Mouse (Mus musculus): Measurements from ENCODE around the gene H2-M10.6. TPM values are rescaled to one million over a fixed set of nuclear protein-coding genes. Genes with fewer than 3 reads are reported as not detected.

The H2-M10.6 gene
- polyA plus RNA-seq, 1 experiment from 2014 or later = not detected

Other genes starting within 250 kb of the H2-M10.6 start
- gene H2-M9, start 169.5 kb upstream of the H2-M10.6 start, polyA plus RNA-seq (2014; fragmentation: Nextera tagmentation; extraction: Ambion mirVana) = not detected in 2 replicates
- gene H2-M1, start 140.0 kb upstream of the H2-M10.6 start, polyA plus RNA-seq (2014; fragmentation: Nextera tagmentation; extraction: Ambion mirVana) = not detected in 2 replicates
- gene H2-M10.5, start 39.3 kb upstream of the H2-M10.6 start, polyA plus RNA-seq (2014; fragmentation: Nextera tagmentation; extraction: Ambion mirVana) = not detected in 2 replicates
- gene Trim26, start 25.0 kb downstream of the H2-M10.6 start, polyA plus RNA-seq (2014; fragmentation: Nextera tagmentation; extraction: Ambion mirVana) = 21.4 and 21.9 TPM in 2 replicates
- gene Trim15, start 55.0 kb downstream of the H2-M10.6 start, polyA plus RNA-seq (2014; fragmentation: Nextera tagmentation; extraction: Ambion mirVana) = 0.31 and 0.39 TPM in 2 replicates
- gene Trim10, start 57.4 kb downstream of the H2-M10.6 start, polyA plus RNA-seq (2014; fragmentation: Nextera tagmentation; extraction: Ambion mirVana) = 28.7 and 32.3 TPM in 2 replicates
- not detected in 2 replicates for gene Trim40, start 78.0 kb downstream of the H2-M10.6 start, polyA plus RNA-seq (2014; fragmentation: Nextera tagmentation; extraction: Ambion mirVana)
- not detected in 2 replicates for gene Trim31, start 85.9 kb downstream of the H2-M10.6 start, polyA plus RNA-seq (2014; fragmentation: Nextera tagmentation; extraction: Ambion mirVana)
- 0.10 and 0.17 TPM in 2 replicates for gene Rnf39, start 130.7 kb downstream of the H2-M10.6 start, polyA plus RNA-seq (2014; fragmentation: Nextera tagmentation; extraction: Ambion mirVana)
- 97.4 and 105 TPM in 2 replicates for gene Ppp1r11, start 139.6 kb downstream of the H2-M10.6 start, polyA plus RNA-seq (2014; fragmentation: Nextera tagmentation; extraction: Ambion mirVana)
- 42.9 and 44.1 TPM in 2 replicates for gene Znrd1, start 146.4 kb downstream of the H2-M10.6 start, polyA plus RNA-seq (2014; fragmentation: Nextera tagmentation; extraction: Ambion mirVana)
- gene Znrd1as, start 146.4 kb downstream of the H2-M10.6 start, polyA plus RNA-seq (2014; fragmentation: Nextera tagmentation; extraction: Ambion mirVana) = 7.9 and 8.6 TPM in 2 replicates
- not detected in 2 replicates for gene 2410137M14Rik, start 169.1 kb downstream of the H2-M10.6 start, polyA plus RNA-seq (2014; fragmentation: Nextera tagmentation; extraction: Ambion mirVana)
- gene H2-M5, start 177.4 kb downstream of the H2-M10.6 start, polyA plus RNA-seq (2014; fragmentation: Nextera tagmentation; extraction: Ambion mirVana) = 0.24 and 0.49 TPM in 2 replicates
- 66.7 and 70.1 TPM in 2 replicates for gene Zfp57, start 189.0 kb downstream of the H2-M10.6 start, polyA plus RNA-seq (2014; fragmentation: Nextera tagmentation; extraction: Ambion mirVana)
- gene Mog, start 211.2 kb downstream of the H2-M10.6 start, polyA plus RNA-seq (2014; fragmentation: Nextera tagmentation; extraction: Ambion mirVana) = 0.25 TPM in 1 of 2 replicates, not detected in the other
- 4.4 and 6.0 TPM in 2 replicates for gene Gabbr1, start 233.8 kb downstream of the H2-M10.6 start, polyA plus RNA-seq (2014; fragmentation: Nextera tagmentation; extraction: Ambion mirVana)